Mouse (Mus musculus) ES-E14 (cell line): Measurements from ENCODE around the gene Commd9. TPM values are rescaled to one million over a fixed set of nuclear protein-coding genes. Genes with fewer than 3 reads are reported as not detected.

Source experiments
- DNase-seq: peaks from one replicate; pipeline ENCODE4 v3.0.0-alpha.2; 2013; ENCODE audit warnings: low read depth, low spot score
- H3K27ac ChIP-seq: 2 replicates; pipeline ENCODE4 v1.5.1; 2012; ENCODE audit warnings: low read depth, mild to moderate bottlenecking, low read length, moderate library complexity, mixed read lengths; ENCODE audit not compliant: poor library complexity, insufficient read depth, severe bottlenecking
- H3K36me3 ChIP-seq: 2 replicates; pipeline ENCODE4 v1.6.1; 2012; ENCODE audit warnings: mild to moderate bottlenecking, low read length, moderate library complexity, mixed read lengths; ENCODE audit not compliant: control insufficient read depth, poor library complexity, insufficient read depth, severe bottlenecking
- H3K4me1 ChIP-seq, 2 experiments: fragments of 150-350 bp in 1 of 2; sonication (generic) in 1 of 2; 2 replicates each; pipeline ENCODE4 v1.6.1; 2012; ENCODE audit warnings: low read length in 2 of 2, mild to moderate bottlenecking in 1 of 2, mixed read lengths in 1 of 2; ENCODE audit not compliant: control insufficient read depth in 2 of 2, insufficient read depth in 2 of 2, poor library complexity in 1 of 2
- H3K4me3 ChIP-seq, 2 experiments: fragments of 150-350 bp in 1 of 2; sonication (generic) in 1 of 2; 2 replicates each; pipeline ENCODE4 v1.5.1; 2012; ENCODE audit warnings: low read length in 2 of 2, low read depth in 1 of 2, mild to moderate bottlenecking in 1 of 2, mixed read lengths in 1 of 2; ENCODE audit not compliant: insufficient read depth in 1 of 2, poor library complexity in 1 of 2, severe bottlenecking in 1 of 2
- H3K9ac ChIP-seq: 2 replicates; pipeline ENCODE4 v1.6.1; 2012; ENCODE audit warnings: low read depth, mild to moderate bottlenecking, low read length, mixed read lengths; ENCODE audit not compliant: poor library complexity, insufficient read depth, severe bottlenecking
- H3K9me3 ChIP-seq: fragments of 150-350 bp; sonication (generic); 2 replicates; pipeline ENCODE4 v1.6.1; 2012; ENCODE audit warnings: low read depth, mild to moderate bottlenecking, low read length; ENCODE audit not compliant: control insufficient read depth, insufficient read depth
- CHD2 ChIP-seq: IDR thresholded peaks from 2 replicates; pipeline ENCODE4 v1.6.1; 2014; ENCODE audit warnings: mild to moderate bottlenecking, low read depth, low read length, inconsistent platforms
- HCFC1 ChIP-seq: IDR thresholded peaks from 2 replicates; pipeline ENCODE4 v1.6.1; 2012; ENCODE audit warnings: low read length, inconsistent platforms, borderline replicate concordance; ENCODE audit not compliant: insufficient read depth
- MAFK ChIP-seq: IDR thresholded peaks from 2 replicates; pipeline ENCODE4 v1.6.1; 2014; ENCODE audit warnings: mild to moderate bottlenecking, low read depth, low read length, inconsistent platforms; ENCODE audit not compliant: insufficient read depth
- ZC3H11A ChIP-seq: IDR thresholded peaks from 2 replicates; pipeline ENCODE4 v1.6.1; 2012; ENCODE audit warnings: low read depth, mild to moderate bottlenecking, inconsistent platforms, low read length, borderline replicate concordance
- ZNF384 ChIP-seq: IDR thresholded peaks from 2 replicates; pipeline ENCODE4 v1.6.1; 2012; ENCODE audit warnings: low read depth, low read length, inconsistent platforms
- in situ Hi-C, 2 experiments: fragments of 600-800 bp; cut with MboI; formaldehyde crosslinking; loops; one replicate each; pipeline ENCODE4 v1.15.1; 2025; ENCODE audit warnings: low sequenced_read_pairs in 2 of 2, inconsistent platforms in 1 of 2; ENCODE audit not compliant: unreplicated experiment in 2 of 2
- total RNA-seq: library from RNA; depleted of rRNA; stranded (reverse); fragments of 300-350 nt; gene quantifications from 2 replicates; pipeline ENCODE4 v1.2.3, GENCODE M21; 2012

The Commd9 gene
- total RNA-seq, 1 experiment = 37.2 TPM

DNA sequence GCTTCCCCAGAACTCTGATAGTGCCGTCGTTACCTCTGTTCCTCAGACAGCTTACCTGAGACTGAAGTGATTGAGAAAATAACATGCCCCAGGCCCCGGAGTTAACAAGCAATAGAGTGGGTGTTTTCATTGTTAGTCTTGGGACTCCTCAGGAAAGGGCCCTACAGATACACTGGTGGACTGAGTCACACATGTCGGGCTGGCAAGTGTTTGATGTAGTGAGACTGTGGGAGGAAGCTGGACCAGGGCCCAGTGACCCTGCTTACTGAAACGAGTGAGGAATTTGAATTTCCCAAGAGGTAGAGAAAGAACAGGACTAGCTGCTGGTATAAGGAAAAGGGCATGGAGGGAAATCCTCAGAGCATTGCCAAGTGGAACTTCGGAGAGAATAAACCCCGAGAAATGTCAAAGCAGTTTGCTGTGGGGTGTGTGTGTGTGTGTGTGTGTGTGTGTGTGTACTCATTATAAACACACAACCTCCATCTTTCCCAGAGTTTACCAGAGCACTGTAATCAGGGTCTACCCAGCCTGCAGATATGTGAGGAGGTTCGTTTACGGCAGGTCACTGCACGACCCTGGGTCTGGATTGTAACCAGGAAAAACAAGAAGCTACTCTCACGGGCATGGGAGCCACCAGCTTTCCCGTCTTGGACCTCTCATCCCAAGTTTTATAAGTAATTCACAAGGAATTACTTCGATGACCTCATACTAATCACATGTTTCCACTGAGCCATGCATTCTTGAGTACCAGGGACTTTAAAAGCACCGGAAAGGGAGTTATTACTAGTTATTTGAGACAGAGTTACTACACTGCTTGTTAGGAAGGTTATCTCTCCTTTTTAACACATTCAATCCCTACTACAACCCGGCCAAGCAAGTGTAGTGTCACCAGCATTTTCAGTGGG lies 23.6 kb upstream of the Commd9 start:
- no peaks in the 10 kb centered on the region for H3K36me3 ChIP-seq
- no peaks in the 10 kb centered on the region for H3K9me3 ChIP-seq
- H3K27ac ChIP-seq = no peak overlapping the region
- DNase-seq = no peak
- H3K4me1 ChIP-seq = no peaks in the 10 kb centered on the region
- no peak overlapping the region for H3K9ac ChIP-seq
- H3K4me3 ChIP-seq = no peak overlapping the region
- TF ChIP-seq CHD2 (no peak), ZNF384 (no peak), ZC3H11A (no peak), HCFC1 (no peak), MAFK (no peak)
- in situ Hi-C loops = no loop called here

DNA sequence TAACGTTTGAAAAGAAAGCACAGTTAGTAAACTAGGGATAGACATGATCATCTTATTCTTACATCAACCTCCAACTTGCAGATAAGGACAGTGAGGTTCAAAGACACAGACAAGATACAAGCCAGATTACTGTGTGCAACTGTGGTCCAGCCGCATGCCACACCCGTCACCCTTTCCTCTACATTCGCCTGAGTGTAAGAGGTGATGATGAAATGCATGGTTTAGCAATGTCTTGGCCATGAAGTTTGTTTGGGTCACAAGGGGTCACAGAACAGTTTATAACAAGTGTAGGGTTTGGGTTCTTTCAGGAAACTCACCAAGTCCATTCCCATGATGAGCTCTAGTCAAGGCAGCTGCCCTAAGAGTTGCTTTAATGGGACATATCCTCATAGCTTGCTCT lies 17.4 kb upstream of the Commd9 start:
- Histone ChIP-seq H3K27ac (no peak overlapping the region), H3K9ac (no peak overlapping the region), H3K36me3 (no peaks in the 10 kb centered on the region), H3K9me3 (no peaks in the 10 kb centered on the region), H3K4me1 (no peaks in the 10 kb centered on the region; a peak in 1 of 4 replicates), H3K4me3 (no peak overlapping the region)
- TF ChIP-seq HCFC1 (no peak), ZNF384 (no peak), ZC3H11A (no peak), CHD2 (no peak), MAFK (no peak)
- in situ Hi-C loops = no loop called here
- no peak for DNase-seq

DNA sequence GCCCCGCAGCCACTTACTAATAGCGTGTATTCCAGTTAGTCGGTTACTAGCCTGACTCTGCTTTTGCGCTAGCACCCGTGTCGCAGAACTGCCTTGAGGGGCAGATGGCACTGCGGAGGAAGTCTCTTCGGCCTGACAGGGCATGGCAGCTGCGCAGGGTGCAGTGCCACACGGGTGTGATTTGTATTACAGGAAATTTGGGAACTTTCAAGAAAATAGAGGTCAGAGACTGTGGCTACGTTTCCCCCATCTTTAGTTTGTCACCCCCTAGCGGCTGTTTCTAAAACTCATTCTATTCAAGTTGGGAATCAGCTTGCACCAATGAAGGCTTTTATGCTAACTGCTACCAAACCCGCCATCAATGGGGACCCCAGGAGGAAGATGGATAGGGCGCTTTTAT lies 14.9 kb upstream of the Commd9 start:
- H3K4me1 ChIP-seq = no peaks in the 10 kb centered on the region; a peak in 1 of 4 replicates
- no peak overlapping the region for H3K27ac ChIP-seq
- H3K4me3 ChIP-seq = peak overlapping the region in 1 of 2 experiments; percentile 38; a peak in 1 of 4 replicates
- H3K9ac ChIP-seq = peak overlapping the region; percentile 46; the same call in 1 of the 2 replicates
- no peaks in the 10 kb centered on the region for H3K36me3 ChIP-seq
- no peaks in the 10 kb centered on the region for H3K9me3 ChIP-seq
- DNase-seq = peak; percentile 59
- TF ChIP-seq CHD2 (no peak), ZNF384 (no peak), MAFK (no peak), ZC3H11A (peak; percentile 52; the same call in 1 of the 2 replicates)
- in situ Hi-C loops = no loop called here

DNA sequence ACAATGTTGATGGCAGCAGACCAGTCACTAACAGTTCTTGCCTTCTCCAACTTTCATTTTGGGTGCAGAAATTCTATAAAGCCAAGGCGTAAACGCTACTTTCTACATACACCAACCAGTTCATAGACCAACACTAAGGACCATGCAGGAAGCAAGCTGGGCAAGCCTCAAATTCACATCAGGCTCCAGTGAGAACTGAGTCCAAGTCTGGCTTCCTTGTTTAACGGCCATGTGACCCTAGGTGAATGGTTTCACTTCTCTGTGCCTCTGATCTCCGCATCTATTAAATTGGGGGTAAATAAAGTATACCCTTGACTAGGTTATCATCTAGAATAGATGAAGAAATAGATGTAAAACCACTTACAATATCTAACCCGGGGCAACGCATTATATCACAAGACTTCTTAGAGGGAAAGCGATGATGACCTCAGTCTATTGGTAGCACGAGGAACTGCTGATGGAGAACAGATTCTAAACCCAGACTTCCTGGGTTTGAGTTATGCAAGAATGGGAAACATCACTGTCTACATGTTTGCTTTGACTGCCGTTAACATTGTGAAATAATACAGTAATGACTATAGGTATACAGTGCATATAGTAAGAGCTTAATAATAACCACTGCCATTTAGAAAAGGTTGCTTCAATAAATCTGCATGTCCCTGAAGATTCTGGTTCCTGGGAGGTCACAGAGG lies 4.4 kb upstream of the Commd9 start:
- Histone ChIP-seq H3K36me3 (no peaks in the 10 kb centered on the region), H3K9ac (no peak overlapping the region), H3K4me1 (no peaks in the 10 kb centered on the region), H3K4me3 (no peak overlapping the region), H3K27ac (no peak overlapping the region), H3K9me3 (no peaks in the 10 kb centered on the region)
- in situ Hi-C loops = no loop called here
- no peak for DNase-seq
- TF ChIP-seq CHD2 (no peak), HCFC1 (no peak), ZC3H11A (no peak), MAFK (no peak), ZNF384 (no peak)

DNA sequence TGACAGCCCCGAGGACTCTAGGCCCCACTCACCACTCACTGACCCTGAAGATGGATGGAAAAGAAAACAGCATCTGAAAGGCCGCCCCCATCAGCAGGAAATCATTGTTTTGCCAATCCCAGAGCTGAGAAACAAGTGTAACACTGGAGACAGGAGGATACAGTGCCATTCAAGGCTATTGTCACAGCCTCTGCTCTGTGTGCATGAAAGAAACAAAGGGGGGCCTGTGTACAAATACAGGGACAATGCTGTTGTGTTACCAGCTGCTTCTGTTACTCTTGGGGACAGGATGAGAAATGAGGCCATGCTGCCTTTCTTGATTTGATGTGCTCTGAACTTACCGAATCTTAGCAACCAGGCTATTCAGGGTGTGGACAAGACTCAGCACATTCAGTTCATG lies 3.0 kb upstream of the Commd9 start, which contains the start of gene Prr5l:
Gene Prr5l (minus strand): TSS at position 30 of the 400 bp plus-strand sequence.
- no peak within 1 kb of the TSS for H3K9ac ChIP-seq
- no peaks in the 10 kb centered on the region; a peak in 1 of 4 replicates for H3K4me1 ChIP-seq
- no peak within 1 kb of the TSS for H3K27ac ChIP-seq
- H3K4me3 ChIP-seq = no peak within 1 kb of the TSS
- in situ Hi-C loops = no loop called here
- DNase-seq = no peak
- no peak for TF ChIP-seq CHD2
- no peak for TF ChIP-seq ZC3H11A
- TF ChIP-seq HCFC1 = no peak
- no peak for TF ChIP-seq ZNF384
- TF ChIP-seq MAFK = no peak
- no peaks in the 10 kb centered on the region for H3K36me3 ChIP-seq
- H3K9me3 ChIP-seq = no peaks in the 10 kb centered on the region
